Mouse (Mus musculus) adrenal gland, adult (tissue): ENCODE results near the gene Nsd1.

Source experiments
- DNase-seq, 2 experiments: peaks; one replicate each; pipeline ENCODE4 v3.0.0; 2022 to 2023; ENCODE audit warnings: low spot score in 1 of 2; ENCODE audit not compliant: inconsistent age in 2 of 2

Nsd1 gene

DNA sequence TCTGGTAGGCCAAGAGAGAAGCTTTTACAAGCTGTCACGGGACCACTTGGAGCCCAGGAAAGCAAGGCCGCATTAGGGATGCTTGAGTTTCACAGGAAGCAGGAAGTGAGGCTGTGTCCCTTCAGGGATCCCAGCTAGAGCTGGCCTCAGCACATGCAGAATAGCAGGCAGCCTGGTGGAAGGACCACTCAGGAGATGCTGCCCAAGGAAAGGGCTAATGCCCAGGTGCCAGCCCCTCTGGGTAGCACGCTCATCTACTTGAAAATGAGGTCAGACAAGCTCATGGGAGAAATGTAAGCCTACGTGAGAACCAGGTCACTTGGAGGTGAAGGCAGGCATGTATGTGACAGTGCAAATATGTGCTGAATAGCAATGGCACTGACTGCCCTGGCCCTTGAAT is 117.6 kb downstream of the Nsd1 start:
- peak in 1 of 2 experiments; percentile 54 for DNase-seq

DNA sequence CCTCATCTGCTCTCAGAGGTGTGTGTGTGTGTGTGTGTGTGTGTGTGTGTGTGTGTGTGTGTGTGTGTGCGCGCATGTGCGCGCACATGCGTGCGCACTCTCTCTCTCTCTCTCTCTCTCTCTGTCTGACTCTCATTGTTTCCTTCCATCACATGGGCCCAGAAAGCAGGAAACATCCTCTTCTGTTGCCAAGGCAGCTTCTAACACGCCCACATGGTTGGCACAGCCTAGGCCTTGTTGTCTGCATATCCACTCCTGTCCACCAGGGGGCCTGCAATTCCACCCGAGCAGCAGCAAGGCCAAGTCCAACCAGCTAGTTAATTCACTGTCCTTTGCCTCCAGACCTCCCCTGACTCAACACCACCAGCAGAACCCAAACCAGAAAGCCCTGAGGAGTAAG is 118.1 kb downstream of the Nsd1 start:
- DNase-seq, result peak; percentile 85 to 95

DNA sequence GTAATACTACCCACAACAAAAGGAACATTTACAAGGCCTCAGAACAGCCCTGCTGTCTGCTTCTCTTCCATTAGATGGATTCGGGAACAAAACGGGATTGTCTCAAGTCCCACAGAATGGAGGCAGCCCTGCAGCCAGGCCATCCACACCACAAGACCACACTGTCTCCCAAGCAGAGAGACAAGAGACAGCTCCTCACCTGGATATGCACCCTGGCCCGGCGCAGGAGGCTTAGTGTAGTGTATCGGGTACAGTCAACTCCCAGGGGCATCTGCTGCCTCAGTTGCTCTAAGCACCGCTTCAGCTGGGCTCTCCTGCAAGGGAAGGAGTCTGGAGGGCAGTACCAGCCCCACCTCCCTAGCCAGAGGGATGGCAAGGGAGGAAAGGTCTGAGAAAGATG is 118.6 kb downstream of the Nsd1 start:
- DNase-seq, result no peak

DNA sequence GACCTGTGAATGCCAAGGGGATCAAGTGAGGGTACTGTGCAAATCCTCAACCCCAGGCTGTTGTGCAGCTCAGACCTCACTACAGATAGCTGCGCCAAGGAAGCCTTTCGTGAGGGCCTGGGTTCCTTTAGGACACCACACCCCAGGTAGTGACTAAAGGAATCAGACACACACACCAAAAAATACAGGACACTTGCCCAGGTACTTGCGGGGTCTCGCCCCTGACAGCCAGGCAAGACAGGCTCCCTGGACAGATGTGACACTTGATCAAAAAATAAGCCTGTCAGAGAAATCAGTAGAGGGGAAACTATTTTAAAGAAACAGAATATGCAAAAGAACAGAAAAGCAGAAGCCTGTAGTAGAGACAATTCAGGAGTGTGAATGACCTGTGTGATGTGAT is 119.1 kb downstream of the Nsd1 start:
- peak in 1 of 2 experiments; percentile 34 for DNase-seq

DNA sequence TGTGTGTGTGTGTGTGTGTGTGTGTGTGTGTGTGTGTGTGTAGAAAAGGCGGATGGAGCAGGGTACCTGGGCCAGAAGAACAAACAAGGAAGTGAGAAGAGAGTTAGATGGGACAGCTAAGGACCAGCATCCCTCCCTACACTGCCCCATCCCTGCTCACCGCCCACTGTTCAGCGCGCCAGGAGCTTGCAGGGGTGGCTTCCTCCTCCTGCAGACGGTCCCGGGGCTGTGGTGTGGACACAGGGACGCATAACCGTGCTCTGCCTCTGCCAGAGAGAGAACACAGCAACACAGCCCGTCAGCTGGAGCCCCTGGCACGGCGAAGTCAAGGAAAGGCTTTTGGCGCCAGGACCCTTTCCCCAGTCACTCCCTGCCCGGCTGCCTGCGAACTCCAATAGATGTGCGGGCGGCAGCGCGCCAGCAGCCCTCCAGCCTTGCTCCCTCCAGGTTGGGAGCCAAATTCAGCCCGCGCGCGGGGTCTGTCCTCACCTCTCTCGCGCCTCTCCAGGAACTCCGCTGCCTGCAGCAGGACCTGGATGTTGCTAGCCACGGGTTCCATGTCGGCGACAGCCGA is 119.6 kb downstream of the Nsd1 start:
- DNase-seq, result peak; percentile 53 to 57

DNA sequence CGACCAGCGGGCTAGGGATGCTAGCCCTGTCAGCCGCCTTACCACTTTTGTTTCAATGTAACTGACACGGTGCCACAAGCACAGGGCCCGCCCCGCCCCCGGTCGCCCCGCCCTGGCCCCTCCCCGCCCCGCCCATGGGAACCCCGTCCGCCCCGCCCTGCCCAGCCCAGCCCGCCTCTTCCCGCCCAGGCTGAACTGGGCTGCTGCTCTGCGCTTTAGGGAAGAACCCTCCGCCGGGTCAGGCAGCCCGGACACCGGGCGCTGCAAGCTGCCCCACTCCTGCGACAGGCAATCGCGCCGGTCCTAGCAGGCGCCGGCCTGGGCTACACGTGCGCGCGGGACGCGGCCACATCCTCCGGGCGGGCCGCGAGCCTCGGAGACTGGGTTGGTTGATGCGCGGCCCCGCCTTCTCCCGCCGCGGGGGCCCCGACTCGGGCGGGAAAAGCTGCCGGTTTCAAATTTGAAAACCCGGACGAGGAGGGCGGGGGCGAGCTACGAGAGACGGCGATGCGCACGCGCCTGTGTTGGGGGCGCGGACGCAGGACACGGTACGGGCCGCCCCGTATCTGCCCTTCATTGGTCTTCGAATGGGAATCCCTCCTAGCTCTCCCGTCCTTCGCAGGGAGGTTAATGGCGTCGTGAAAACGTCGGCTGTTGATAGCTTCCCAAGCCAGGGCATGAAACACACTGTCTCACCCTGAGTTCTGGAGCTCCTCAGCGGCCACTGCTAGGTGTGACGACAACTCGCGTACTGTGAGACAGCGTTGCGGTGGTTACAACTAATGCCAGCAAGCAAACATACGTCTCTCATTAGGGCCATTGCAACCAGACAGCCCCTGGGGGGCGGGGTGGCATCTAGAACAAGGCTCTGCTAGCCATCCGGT is 120.3 kb downstream of the Nsd1 start, which contains the start of gene Mxd3:
Gene Mxd3 (minus strand): TSS at position 141 of the 884 bp plus-strand sequence.
- peak; percentile 86 to 96 for DNase-seq

DNA sequence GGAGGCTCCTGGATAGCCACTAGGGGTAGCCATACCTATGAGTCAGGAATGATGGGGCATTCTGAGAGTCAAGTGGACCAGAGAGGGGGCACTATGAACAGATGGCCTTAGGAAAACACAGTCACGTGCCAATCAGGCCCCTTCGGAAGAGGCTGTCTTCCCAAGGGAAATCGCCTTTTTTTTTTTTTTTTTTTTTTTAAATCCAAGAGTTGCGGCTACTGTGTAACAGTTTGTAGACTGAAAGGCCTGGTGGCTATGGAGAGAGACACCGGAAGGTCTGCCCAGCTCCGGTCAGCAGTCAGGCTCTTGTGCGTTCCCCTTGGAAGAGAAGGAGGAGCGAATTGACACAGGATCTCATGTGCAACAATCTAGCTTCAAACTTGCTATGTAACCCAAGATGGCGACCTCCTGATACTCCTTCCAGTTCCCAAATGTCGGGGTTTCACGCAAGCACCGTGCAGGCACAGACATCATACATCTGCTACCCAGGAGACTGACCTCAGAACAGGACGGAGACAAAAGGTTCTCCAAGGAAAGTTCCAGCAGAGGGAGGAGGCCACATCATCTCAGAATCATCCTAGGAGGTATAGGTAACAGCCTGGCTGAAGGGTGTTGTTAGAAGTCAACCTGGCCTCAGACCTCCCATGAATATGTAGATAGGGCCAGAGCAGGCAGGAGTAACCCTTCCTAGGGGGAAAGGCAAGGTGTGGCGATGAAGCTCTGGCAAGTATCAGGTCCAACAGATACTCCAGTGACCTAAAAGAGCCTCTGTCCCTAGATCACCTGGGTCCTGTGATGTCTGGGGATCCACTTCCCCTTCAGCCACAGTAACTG is 121.2 kb downstream of the Nsd1 start:
- DNase-seq, result no peak

DNA sequence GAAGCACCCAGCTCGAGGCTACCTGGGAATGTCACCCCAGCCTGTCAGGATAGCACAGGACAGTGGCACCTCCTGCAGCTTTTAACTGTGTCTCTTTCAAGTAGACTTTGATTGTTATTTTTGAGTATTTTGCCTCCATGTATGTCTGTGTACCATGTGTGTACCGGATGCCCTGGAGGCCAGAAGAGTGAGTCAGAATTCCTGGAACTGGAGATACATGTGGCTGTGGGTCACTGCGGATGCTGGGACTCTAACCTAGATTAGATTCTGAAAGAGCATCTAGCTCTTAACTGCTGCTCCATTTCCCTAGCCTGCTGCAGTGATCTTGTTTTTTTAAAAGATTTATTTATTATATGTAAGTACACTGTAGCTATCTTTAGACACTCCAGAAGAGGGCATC is 122.7 kb downstream of the Nsd1 start:
- DNase-seq, result no peak

DNA sequence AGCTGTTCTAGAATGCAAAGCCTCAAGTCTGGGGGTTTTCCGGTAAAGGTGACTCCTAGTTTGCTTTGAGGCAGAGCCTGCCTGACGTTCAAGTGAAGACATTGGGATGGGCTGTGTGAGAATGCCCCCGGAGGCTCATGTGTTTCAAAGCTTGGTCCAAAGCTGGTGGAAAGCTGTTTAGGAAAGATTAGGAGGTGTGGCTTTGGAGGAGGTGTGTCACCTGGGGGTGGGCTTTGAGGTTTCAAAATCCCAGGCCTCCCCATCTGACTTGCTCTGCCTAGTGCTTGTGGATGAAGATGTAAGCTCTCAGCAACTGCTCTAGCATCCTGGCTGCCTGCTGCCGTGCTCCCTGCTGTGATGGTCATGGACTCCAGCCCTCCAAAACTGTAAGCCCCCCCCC is 126.1 kb downstream of the Nsd1 start:
- no peak for DNase-seq

DNA sequence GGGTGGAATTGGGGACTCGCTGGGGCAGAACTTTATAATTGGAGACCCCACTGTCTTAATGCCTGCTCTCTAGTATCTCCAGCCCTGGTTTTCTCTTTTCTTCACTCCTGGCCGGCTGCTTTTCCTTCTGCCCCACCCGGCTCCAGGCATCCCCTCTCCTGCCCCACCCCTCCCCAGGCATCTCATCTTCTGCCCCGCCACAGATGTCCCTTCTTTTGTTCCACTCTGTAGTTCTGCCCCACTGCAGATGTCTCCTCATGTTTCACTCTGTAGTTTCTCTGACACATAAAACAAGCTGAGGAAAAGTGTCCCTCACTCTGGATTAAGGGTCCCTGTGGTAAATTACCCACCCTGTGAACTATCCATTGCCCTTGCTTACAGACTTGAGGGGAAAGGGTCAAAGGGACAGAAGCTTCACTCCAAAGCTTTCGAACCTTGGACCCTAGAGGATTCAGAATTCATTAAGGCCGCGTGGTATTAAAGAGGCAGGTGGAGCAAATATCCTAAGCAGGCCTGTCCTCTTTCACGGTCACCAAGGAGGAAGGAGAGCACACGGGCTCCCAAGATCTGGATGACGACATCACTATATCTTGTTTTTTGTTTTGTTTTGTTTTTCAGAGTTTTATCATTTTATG is 127.9 kb downstream of the Nsd1 start:
- DNase-seq, result no peak

DNA sequence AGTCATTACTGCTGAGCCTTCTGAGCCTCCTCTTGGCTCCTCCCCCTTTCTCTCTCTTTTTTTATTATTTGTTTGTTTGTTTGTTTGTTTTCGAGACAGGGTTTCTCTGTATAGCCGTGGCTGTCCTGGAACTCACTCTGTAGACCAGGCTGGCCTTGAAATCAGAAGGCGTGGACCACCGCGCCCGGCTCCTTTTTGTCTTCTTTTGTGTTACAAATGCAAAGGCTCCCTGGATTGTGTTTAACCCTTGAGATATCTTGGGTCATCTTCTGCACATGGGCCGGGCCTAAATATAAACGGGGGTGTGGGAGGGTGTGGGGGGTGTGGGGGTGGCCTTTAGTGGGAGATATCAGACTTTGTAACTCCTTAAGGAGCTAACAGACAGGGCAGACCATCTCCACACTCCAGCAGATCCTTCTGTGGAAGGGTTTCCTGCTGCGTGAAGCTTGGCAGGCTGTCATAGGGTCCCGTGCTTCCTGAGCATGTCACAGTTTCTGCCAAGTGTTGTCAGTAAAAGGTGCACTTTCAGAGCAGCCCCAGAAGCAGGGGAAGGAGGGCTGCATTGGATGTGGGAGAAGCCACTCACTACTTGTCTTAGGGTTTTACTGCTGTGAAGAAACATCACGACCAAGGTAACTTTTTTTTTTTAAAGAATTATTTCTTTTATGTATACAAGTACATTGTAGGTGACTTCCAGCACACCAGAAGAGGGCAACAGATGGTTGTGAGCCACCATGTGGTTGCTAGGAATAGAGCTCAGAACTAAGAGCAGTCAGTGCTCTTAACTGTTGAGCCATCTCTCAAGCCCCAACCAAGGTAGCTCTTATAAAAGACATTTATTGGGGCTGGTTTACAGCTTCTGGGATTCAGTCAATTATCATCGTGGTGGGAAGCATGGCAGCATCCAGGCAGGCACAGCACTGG is 128.8 kb downstream of the Nsd1 start:
- DNase-seq, result no peak

DNA sequence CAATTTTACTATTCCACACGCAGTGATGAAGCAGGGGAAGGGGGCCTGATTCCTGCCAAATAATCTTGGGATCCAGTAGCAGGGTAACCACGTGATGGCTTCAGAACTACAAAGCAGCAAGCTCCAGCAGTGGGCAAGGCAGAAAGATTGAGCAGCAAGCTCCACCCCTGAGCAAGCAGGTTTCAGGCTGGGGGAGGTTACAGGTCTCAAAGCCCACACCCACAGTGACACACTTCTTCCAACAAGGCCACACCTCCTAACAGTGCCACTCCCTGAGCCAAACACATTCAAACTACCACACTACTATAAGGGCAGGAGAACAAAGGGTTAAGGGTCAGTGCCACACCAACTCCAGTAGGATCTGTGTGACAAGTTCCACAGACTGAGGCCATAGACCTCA is 129.7 kb downstream of the Nsd1 start:
- no peak for DNase-seq

DNA sequence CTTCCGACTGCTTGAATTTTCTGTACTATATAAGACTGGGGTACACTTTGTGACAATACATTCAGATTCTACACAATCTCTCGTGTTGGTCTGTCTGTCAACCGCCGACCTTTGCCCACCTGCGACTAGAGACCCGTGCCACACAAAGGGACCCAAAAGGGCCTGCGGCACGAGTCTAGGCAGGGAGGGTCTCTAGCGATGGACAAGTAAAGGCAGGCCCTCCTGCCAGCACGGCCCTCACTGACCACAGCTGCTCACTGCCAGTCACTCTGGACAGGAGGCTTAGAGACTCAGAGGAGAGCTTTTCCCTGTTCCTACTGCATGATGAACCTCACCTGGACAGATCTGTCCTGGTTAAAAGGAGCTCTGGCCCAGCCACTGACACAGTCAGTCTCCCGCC is 132.9 kb downstream of the Nsd1 start:
- no peak for DNase-seq

DNA sequence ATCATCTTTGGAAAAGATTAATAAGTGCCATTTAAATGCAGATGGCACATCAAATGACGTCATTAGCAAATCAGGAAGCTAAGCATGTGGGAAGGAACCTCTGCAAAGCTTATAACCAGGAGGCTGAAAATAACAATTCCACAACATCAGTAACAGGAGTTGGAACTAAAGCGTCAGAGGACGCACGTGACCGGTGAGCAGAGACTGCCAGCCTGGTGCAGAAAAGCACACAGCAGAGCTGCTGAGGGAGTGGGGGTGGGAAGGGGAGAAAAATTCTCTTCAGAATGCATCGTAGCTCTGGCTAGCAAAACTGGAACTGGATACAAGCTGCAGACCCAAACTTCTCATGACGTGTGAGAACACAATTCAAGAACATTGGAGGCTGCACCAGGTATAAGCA is 134.7 kb downstream of the Nsd1 start:
- DNase-seq, result no peak

DNA sequence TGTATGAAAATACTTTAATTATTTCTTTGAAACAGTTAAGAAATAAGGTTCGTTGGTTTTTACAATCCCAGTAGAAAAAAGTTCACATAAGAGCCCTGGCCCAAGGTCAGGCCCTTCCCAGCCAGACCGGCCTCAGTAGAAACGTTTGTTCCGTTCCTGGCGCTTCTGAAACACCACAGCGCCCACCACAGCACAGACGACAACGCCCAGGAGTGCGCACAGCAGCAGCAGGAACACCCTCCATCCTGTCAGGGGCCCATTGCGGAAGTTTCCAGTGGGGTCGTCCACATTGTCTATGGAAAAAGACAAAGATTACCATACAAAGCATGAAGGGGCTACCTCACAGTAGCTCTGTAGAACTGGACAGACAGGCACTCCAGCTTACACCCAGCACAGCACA is 137.2 kb downstream of the Nsd1 start:
- no peak for DNase-seq

DNA sequence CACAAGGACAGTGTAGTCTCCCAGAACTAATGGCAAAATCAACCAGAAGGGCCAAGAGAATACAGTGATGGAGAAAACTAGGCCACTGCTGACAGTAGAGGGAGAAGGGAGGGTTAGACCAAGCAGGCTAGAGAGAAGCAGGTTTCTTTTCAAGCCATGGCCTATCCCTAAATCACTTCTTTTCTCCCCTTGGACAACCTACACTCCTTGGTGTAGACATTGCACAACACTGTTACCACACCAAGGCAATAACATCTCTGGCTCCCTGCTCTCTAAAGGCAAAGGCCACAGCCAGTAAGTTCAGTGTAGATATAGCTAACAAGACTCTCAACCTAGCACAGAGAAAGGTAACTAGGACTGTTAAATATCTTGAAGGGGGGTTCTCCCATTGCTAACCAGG is 151.6 kb downstream of the Nsd1 start:
- DNase-seq, result peak in 1 of 2 experiments; percentile 64

DNA sequence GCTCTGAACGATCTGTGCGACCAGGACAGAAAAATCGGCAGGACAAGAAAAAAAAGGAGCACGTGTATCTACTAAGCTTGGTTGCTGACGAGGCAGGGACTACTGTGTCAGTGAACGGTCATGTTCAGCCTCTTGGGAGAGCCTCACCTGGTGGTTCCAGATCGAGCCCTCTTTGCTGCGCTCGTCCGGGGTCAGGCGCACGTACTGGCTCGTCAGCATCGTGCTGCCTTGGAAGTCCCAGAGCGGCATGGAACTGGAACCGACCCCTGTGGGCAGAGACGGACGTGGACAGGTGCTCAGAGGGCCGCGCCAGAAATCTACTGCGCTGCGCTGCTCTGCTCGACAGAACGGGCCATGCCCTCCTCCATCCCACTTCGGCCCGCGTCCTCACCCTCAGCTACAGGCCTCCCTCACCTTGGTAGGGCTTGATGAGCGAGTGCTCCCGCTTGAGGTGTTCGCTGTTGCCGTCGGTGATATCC is 152.4 kb downstream of the Nsd1 start:
- no peak for DNase-seq

DNA sequence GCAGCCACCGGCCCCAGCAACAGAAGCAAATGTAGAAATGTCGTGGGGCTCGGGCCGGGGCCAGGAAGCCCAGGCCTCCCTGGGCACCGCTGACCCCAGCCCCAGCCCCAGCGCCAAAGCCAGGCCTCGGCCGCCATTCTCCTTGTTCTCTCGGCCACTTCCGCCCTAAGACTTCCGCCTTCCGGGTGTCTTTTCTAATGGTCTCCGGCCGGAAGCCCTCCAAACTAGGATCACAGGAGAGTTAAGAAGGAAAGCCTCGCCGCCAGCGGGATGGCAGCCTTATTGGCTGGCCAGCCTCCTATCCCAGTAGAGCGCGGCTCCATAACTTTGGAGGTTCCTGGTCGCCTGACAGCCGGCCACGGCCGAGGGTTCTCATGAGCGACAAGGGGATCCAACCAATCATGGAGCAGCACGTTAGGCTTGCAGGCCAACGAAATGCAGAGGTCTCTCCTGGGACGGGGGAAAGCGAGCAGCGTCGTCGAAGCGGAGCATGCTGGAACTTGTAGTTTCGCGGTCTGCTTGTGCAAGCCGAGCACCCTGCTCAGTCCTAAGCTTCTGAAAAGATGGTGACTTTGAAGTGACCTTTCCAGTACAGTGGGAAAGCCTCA is 153.0 kb downstream of the Nsd1 start, which contains the start of gene Lman2:
Gene Lman2 (minus strand): TSS at position 331 of the 608 bp plus-strand sequence.
- peak; percentile 98 to 99 for DNase-seq
